Mouse (Mus musculus) layer of hippocampus, postnatal 25 days (tissue): Measurements from ENCODE around the gene Arap1. TPM values are rescaled to one million over a fixed set of nuclear protein-coding genes. Genes with fewer than 3 reads are reported as not detected.
A peak's percentile ranks its signal among the peaks of the same experiment; 100 is the strongest.

Experiments
- DNase-seq, 2 experiments: peaks; one replicate each; pipeline ENCODE4 v3.0.0; 2022; ENCODE audit warnings: mixed read lengths in 2 of 2, low spot score in 1 of 2; ENCODE audit errors: extremely low spot score in 1 of 2
- total RNA-seq, 2 experiments: library from RNA; stranded (reverse); gene quantifications; 2 replicates each; pipeline ENCODE4 v1.2.3; 2021

Gene Arap1
- total RNA-seq, 2 experiments from 2014 or later: 13.9 to 24.2 TPM

DNA sequence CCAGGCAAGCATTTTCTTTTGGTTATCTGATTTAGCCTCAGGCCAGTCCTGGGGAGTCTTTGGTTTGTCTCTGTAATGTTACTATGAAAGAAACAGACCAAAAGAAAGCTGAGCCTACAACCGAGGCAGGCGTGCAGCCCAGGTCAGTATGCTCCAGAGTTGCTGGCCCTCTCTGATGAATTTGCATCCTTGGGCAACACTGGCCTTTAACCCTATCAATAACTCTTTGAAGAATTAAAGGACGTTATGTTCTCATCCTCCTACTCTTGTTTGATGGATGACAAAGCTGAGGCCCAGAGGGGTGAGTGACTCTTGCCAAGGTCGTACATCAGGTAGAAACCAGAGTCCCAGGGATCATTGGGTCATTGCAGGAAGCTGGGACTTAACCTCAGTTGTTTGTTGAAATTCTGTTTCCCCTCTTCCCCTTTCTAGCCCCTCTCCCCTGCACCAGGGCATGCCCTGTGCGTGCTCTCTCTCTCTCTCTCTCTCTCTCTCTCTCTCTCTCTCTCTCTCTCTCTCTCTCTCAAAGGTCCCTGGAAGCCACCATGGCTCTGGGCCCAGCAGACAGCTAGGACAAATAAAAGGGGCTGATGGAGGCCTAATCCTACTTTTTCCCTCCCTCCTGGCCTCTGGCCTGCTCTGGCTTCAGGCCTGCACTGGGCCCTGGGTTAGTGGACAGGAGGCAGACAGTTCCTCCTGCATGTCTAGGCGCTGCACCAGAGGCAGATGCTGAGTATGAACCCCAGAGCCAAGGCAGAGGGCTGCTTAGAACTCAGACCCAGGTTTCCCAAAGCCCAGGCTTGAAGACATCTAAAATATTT is 23.5 kb upstream of the Arap1 start:
- DNase-seq: no peak

DNA sequence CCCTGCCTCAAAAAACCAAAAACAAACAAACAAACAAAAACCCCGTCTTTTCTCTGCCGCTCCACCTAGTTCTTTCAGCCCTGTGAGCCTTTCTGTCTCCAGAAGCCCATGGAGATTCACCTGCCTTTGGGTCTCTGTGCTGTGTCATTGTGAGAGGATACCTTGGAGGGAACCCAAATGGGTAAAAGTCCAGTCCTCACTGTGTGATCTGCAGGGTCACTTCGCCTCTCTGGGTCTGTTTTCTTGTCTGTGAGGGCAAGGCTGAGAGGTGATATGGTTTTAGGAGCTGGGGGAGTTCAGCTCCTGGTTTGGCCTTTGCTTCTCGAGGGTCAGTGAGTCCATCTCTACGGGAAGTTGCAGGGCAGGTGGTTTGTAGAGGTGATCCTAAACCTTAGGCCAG is 21.9 kb upstream of the Arap1 start:
- no peak for DNase-seq

DNA sequence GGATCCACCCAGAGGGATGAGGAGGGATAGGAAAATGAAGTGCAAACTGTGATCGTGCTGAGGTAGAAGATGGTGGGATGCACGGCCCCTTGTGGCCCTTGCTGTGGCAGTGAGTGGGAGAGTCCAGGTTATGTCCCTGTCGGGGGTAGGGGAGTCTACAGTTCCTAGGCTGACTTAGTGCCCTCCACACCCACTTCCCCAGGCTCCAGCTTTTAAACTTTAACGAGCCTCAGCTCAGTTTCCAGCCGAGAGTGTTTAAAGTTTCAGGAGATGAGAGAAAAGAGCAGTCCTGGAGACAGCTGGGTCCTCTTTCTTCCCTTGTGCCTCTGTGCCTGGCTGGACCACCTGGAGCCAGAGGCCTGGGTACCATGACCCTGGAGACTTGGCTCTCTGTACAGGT is 20.6 kb upstream of the Arap1 start:
- DNase-seq: no peak

DNA sequence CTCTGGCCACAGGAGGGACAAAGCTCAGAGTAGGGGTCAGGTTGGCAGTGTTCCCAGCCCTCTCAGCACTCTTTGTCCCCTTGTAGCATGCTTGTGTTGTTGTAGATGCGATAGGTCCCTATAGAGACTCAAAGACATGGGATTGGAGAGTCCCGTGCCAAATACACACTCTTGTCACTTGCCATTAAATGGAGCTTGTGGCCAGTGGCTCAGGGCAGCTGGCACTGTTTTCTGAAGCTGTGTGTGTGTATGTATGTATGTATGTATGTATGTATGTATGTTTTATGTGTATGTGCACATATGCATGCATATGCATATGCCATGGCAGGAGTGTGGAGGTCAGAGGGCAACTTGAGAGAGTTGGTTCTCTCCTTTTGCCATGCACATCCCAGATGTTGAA is 20.1 kb upstream of the Arap1 start:
- DNase-seq: no peak

DNA sequence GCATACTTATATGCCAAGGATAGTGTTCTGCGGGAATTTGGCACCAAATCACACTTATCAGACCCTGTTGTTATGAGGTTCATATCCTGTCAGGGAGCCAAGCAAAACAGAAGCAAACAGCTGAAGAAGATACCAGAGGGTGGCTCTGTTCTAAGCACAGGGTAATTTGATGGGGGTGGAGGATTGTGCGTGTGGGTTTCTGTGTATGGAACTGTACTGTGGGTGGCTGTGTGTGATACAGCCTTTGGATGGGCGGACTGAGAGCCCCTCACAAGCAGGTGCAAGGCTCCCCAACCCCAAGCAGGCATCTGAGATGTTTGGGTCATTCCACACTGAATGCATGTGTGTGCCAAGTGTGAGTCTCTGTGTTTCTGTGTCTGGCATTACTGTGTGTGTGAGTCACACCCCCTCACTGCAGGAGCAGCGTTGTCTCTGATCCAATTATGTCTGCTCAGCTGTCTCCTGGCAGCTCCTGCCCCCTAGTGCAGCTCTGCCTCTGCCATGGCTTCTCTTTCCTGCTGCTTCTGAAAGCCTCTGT is 19.2 kb upstream of the Arap1 start:
- no peak for DNase-seq

DNA sequence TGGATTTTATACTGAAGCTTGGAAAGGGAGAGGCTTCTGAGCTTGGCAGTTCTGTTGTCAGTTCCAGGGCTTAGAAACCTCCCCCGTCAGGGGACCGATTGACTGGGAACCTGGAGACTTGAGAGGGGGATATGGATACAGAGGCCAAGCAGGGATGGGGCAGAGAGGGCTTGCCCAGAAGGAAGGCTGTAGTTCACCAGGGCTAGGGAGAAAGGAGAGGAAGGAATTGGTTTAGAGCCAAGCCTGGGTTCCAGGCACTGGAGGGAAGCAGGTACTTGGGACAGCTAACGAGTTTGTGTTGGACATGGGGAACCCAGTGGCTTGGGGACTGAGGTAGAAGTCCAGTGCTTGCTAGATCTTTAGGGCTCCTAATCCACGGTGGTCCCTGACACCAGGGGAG is 18.3 kb upstream of the Arap1 start:
- no peak for DNase-seq

DNA sequence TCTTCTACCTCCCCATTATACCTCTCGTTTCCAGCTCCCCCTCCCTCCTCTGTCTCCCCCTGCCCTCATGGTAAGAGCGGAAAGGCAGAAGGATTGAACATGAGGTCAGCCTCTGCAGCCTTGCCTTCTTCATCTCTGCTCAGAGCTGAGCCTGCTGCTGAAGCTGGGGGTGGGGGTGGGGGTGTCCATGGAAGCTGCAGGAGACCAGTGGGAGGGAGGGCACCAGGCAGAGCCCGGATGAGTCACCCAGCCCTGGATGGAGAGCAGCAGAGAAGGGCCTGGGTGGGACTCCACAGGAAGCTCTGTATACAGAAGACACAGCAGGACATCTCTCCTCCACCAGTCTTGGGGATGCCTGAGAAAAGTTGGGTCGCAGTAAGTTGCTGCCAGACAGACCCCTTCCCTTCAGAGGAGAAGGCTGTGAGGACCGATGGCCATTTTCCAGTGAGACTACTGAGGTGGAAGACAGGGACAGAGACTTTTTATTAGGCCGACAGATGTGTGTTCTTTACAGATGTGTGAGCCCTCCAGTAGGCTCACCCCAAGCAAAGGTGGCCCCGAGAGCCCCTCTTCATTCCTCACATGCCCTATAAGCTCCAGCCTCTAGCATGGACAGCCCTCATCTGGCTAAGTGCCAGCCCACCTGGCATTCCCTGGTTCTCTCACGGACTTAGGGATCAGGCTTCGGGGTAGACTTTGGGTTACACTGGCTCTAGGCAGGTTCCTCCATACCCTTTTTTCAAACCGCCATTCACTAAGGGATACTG is 17.6 kb upstream of the Arap1 start:
- DNase-seq: no peak

DNA sequence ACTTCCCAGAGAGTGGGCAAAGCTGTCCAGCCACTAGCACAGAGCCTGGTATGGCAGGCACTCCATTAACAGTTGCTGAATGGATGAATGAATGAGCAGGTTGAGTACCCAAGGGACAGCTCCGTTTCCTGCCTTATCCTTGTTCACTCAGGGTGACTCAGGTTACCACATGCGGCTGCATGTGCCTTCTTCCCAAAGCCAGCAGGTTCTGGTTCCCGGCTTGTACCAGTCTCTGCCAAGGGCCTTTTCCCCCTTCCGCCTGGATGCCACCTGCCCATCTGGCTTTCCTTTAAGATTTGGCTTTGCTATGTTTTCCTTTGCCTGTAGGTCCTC is 17.1 kb upstream of the Arap1 start:
- DNase-seq: no peak

DNA sequence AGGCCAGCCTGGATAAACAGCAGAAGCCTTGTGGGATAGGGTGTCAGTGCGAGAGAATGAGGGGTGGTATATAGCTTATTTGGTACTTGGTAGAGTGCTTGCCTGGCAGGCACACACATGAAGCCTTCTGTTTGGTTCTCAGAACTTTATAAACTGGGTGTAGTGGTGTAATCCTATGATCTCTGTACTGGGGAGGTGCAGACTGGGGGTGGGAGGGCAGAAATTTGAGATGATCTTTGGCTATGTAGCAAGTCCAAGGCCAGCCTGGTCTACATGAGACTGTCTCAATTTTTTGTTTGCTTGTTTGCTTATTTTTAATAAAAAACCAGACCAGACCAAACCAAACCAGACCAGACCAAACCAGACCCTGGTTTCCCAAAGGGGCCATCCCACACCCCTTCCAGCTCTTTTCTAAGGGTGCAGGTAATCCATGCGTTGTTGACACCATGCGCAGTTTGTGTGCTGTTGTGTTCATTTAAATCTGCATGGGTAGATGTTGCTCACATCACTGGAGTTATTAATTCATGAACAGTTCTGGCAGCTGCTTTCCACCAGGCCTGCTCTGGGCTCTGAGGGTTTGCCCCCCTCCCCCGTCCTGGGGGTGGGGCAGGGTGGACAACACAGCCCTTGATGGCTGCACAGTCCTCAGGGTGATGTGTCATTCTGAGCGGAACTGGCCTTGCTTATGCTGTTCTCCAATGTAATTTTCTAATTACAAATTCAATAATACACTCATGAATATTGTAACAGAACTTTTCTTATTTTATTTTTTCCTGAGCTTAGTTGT is 15.6 kb upstream of the Arap1 start:
- DNase-seq: no peak

DNA sequence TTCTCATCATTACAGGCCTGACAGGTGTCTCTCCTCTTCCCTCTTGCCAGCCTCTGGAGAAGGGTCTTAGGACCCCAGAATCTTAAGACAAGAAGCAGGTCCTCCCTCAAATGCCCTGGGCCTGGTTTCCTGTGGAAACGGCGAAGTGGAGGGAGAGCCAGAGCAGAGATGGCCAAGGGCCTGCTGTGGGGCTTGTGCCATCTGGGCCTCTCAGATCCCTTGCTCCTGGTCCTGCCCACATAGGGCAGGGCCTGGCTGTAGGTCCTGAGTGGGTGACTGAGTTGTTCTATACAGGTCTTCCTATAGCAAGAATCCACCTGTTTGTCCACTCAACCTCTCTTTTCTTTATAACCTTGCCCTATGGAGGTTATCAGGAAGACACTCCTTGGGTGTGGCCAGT is 12.6 kb upstream of the Arap1 start:
- DNase-seq: no peak

DNA sequence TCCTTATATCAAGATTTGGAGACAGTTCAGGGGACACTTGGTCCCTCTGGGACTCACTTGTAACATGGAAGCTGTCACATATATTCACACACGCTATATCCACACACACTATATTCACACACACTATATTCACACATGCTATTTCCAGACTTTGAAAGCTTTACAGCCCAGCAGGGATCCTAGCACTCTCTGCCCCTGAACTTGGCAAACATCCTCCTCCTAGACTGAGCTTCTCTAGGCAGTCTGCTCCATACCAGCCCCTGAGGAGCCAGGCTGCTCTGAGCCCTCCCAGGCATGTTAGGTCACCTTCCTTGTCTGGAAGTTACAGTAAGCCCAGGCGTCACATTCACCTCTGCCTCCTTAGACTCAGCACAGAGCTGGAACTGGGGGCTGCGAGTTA is 11.2 kb upstream of the Arap1 start:
- no peak for DNase-seq

DNA sequence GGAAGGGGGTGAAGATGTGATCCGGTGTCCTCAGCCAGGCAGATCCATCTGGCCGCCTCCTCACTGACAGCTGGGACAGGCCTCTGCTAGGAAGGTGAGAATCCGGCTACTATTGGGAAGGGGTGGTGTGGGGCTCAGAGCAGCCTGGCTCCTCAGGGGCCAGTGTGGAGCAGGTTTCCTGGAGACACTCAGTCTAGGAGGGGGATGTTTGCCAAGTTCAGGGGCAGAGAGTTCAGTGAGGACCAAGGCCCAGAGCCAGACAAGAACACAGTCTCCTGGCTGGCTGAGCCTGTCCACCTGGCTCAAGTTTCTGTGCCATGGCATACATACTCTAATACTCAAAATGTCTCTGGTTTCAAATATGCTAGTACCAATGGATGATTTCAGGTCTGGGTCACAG is 10.5 kb upstream of the Arap1 start:
- DNase-seq: no peak

DNA sequence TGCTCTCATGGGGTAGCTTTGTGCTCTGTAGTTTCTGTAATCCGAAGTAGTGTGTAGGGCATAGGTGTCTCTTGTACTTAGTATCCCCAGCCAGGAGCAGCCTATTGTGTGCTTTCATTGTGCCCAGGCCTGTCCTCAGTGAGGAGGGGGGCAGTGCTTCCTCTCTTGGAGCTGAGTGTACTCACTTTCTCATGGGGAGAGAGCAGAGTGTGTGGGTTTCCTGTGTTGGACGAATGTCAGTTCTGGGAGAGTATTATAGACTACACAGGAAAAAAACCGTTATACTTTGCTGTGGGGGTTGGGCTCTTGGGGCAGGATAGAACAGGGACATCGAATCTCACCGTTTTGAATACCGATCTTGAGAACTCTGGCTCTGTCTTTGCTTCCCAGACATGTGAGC is 6.5 kb upstream of the Arap1 start:
- DNase-seq: no peak

DNA sequence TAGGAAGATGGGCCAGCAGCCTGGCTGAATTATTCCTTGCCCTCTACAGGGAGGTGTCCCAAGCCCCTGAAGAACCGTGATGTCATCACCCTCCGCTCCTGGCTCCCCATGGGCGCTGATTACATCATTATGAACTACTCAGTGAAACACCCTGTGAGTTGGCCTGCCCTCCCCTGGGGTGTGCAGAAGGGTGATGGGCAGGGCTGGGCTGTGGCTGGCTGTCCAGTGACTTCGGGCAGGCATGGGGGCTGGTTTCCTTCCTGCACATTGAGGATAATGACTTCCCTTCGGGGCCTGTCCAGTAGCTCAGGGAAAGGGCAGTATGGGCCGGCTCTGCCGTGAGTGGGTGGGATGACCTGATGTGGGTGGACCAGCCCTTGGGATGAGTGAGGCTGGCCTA is 4.7 kb upstream of the Arap1 start:
- no peak for DNase-seq

DNA sequence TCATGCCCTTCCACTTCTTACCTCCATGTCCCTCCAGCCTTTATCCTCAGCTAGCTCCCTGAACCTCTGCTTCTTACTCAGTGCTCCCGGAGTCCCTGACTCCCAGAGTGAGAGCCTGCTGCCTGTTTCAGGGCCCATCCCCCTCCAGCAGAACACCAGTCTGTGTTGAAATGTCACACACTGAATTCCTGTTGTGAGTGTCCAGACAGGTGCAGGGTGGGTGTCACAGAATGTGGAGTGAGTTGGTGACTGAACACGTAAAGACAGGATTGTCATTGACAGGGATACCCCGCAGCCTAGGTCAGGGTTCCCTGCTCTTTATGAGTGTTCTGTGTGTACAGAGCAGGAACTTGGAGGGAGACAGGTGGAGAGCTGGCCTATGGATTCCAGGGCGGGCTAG is 3.0 kb upstream of the Arap1 start:
- no peak for DNase-seq

DNA sequence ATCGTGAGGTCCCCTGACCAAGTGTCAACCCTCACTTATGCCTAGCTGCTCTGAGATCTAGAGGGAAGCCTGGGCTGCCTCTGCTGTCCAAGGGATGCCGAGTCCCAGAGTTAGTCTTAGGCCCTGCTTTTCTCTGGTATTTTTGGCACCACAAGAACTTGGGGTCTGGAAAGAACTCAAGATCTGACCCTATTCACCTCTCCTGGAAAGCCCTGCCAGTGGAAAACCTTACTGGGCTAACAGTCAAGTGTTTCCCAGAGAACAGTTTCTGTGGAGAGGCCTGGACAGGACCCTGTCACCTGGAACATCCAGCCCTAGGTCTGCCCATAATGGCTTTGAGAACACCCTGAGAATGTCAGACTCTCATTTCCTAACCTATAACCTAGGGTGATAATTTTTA is 876 bp upstream of the Arap1 start:
- no peak for DNase-seq

DNA sequence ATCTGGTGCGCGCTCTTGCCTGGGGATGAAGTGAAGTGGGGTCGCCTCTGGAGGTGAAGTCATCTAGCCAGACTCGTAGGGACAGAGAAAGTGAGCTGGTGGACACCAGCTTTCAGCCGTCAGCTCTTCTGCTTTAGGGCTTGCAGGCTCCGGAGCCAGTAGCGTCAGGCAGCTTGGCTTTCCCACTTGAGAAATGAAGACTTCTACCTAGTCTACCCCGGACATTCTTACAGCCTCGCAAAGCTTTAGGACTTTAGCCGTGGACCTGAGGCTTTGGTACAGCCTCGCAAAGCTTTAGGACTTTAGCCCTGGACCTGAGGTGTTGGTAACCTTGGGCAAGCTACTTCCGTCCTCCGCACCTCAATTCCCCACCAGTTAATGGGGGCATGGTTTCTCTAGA is 445 bp downstream of the Arap1 start:
- DNase-seq: no peak

DNA sequence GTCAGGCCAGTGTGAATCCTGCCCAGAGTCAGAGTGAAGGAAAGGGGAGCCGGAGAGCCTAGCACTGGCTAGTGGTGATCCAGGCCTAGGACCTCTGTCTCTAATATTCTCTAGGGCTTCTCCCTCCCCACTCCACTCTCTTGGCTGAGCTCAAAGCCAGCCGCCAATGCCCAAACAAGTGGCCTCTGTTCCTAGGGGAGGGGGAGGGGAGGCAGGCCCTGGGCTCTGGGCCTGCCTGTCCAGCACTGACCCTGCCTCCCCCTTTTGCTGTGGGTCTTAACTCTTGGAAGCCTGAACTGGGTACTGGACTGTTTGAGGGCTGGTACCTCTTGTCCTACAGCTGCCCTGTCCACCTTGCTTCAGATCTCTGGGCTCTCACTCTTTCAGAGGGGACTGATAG is 2.0 kb downstream of the Arap1 start:
- peak in 1 of 2 experiments; percentile 39 for DNase-seq

DNA sequence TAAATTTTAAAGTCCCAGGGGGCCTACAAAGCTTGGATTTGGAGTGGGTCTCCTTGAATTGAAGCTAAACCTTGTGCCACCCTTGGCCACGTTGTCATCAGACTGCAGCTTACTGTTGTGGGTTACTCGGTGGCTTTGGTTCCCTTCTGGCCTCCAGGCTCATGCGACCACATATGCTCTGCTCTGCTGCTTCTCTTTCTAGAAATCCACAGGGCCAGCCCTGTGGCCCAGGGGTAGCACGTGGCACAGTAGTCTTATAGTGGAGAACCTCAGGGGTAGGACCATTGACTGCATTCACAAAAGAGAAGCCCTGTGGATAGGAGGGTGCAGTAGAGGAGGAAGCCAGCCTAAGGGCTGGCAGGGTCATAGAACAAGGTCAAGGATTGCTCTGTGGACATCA is 4.5 kb downstream of the Arap1 start:
- DNase-seq: no peak

DNA sequence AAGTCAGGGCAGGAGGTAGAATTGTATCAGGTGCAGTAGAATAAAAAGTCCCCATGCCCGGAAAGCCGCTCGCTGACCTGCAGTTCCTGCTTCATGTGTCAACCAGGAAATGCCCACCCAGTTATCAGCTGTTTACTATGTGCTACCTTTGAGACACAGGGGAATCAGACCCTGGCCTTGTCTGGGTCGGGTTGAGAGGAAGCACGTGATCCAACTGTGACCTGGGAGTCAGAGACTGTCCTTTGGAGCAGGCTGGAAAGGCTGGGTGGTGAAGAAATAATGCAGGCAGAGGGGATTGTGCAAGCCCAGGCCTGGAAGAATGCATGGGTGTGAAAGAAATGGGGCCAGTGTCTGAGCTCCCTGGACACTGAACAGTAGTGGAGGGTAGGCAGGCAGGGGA is 6.6 kb downstream of the Arap1 start:
- DNase-seq: no peak

DNA sequence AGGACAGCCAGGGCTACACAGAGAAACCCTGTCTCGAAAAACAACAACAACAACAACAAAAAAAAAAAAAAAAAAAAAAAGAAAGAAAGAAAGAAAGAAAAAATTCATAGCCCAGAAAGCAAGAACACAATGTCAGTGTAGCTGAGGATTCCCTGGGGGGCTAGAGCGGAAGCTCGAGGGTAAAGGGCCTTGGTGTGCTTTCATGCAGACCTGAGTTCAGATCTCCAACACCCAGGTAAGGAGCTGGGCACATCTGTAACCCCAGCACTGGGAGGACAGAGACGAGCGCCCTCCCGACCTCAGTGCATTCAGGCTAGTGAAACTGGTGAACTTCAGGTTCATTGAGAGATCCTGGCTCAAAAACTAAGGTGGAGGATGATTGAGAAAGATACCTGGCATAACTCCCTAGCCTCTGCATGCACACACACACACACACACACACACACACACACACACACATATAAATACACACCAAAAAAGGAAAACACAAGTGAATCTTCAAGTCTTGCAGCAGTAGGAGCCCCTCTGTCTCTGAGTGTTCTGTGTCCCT is 7.8 kb downstream of the Arap1 start:
- DNase-seq: no peak
